Mouse (Mus musculus) liver (tissue): Measurements from ENCODE around the gene Zfp872.
"Not testable (repeated sequence)": the region's sequence is repeated elsewhere in the genome, so short reads cannot be mapped to it uniquely, and the experiment has no call there.

ENCODE experiments used
- DNase-seq: peaks from one replicate; pipeline ENCODE4 v3.0.0-alpha.2; 2020; ENCODE audit warnings: mixed read lengths

The Zfp872 gene

DNA sequence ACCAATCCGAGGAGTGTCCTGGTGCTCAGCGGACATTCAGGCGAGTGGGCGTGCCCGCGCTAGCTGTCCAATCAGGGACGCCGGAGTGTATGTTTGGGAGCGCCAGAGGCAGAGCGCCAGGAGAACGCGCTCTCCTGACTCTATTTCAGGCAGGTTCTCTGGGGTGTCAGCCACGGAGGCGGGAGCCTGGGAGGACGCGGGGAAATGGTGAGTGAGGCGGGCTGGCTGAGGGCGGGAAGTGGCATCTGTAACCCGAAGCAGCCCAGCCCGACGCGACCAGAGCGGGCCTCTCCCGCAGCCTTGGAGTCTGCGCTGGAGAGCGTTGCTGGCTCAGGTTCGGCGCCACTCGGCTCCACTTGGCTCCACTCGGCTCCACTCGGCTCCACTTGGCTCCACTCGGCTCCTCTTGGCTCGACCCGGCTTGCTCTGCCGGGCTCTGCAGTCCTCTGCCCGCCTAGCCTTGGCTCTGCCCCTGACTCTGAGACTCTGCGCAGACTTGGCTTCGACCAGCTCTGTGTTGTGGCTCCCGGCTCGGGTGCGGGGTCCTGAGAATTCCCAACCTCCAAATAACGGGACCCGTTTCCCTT, at the start of gene Zfp872:
Zfp872 (plus strand) TSS at position 66 of the 587 bp plus-strand sequence.
- peak; percentile 31 for DNase-seq

GRCm38 (mm10) chr9:22138480-22138879, 49.4 kb upstream of the Zfp872 start:
- peak; percentile 72 for DNase-seq

DNA sequence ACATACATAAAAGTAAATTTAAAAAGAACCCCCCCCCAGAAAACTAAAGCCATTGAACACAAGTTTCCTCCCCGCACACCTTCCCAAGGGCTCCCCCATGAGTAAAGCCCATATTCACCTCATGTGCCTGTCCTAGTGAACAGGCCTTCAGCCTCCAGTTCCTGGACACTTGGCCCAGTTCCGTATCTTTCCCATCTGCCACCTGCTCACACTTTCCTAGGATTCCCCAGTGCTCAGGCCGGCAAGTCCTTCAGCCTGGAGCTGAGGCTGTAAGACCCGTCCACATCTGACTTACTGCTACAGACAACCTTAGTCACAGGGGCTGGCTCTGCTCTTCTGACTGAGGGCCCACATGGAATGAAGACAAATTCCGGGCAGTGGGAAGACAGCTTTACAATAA, 48.1 kb upstream of the Zfp872 start:
- no peak for DNase-seq

- peak; percentile 90 for DNase-seq
Measured at GRCm38 (mm10) chr9:22143108-22144037, 44.5 kb upstream of the Zfp872 start.

- no peak for DNase-seq
Measured at GRCm38 (mm10) chr9:22144304-22144965, 43.5 kb upstream of the Zfp872 start.

GRCm38 (mm10) chr9:22149426-22150248, 38.3 kb upstream of the Zfp872 start:
- DNase-seq, result peak; percentile 83

- DNase-seq, result not testable (repeated sequence)
Measured at GRCm38 (mm10) chr9:22150249-22150693, 37.6 kb upstream of the Zfp872 start.

GRCm38 (mm10) chr9:22150946-22151345, 36.9 kb upstream of the Zfp872 start:
- no peak for DNase-seq

- DNase-seq, result no peak
Measured at GRCm38 (mm10) chr9:22153810-22154209, 34.1 kb upstream of the Zfp872 start.

DNA sequence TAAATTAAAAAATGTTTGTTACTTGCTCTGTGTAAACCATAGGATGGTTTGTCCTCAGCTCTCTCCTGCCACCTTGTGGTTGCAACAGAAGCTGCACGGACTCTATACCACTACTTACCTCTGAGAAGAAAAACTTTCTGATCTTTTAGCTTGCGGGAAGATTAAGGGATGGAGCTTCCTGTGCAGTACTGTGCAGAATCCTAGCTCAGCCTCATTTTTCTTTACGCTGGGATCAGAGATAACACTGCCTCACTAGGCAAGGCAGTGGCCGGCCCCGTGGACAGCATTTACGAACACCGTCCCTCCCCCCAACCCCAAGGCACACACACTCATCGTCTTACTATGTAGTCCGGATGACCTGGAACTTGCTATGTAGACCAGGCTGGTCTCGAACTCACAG, 32.3 kb upstream of the Zfp872 start:
- DNase-seq, result peak; percentile 76

DNA sequence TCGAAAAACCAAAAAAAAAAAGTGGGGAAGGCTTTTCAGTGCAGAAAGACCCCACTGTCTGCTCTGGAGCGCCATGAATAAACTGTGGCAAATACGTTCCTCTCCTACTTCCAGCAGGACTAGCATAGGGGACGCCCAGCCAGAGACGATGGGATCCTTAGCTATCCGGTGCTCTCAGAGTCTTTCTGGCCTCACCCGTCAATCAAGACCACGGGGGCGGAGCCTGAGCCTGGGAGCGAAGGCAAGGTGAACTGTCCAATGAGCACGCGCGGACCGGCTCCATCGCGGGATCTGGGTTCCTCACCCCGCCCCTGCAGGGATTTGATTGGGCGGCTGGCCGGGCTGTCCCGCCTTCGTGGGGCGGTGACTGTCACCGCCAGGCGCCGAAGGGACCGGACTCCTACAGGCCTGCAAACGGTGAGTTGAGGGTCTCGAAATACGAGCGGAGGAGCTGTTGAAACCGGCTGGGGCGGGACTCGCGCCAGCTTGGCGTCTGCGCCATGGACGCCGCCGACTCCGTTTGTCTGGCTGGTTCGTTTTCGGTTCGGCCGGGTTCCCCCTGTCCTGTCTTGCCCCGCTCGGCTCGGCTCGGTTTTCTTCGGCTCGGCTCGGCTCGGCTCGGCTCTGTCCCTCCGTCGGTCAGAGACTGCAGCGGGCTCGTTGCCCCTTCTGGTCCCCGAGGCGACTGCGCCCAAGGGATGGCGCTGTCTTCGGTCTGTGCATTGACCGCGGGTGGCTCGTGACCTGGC, 31.2 kb upstream of the Zfp872 start, which contains the start of gene Pigyl:
Pigyl (plus strand) TSS at position 350 of the 749 bp plus-strand sequence.
- DNase-seq, result peak; percentile 100

GRCm38 (mm10) chr9:22157516-22158265, 30.2 kb upstream of the Zfp872 start:
- no peak for DNase-seq

GRCm38 (mm10) chr9:22161299-22161698, 26.6 kb upstream of the Zfp872 start:
- no peak for DNase-seq

DNA sequence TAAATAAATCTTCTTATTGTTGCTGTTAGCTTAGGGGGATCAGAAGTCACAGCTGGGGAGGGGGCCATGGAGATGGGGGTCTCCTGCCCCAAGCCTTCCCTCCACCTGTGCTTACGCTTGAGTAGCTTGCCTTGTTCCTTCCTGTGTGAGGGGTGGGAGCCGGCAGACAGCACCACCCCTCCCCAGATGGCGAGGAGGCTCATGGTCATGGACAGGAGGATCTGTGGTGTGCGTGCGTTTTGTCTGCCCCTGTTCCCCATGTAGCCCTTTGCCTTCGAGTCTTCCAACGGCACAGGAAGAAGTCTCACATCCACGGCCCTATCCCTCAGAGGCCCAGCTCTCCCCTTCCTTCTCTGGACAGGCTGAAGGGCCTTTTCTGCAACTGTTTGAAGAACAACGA, 25.6 kb upstream of the Zfp872 start:
- no peak for DNase-seq

- no peak for DNase-seq
Measured at GRCm38 (mm10) chr9:22162912-22163311, 25.0 kb upstream of the Zfp872 start.

GRCm38 (mm10) chr9:22164711-22165668, 22.9 kb upstream of the Zfp872 start:
- peak; percentile 49 for DNase-seq

- DNase-seq, result no peak
Measured at GRCm38 (mm10) chr9:22165964-22166363, 21.9 kb upstream of the Zfp872 start.

DNA sequence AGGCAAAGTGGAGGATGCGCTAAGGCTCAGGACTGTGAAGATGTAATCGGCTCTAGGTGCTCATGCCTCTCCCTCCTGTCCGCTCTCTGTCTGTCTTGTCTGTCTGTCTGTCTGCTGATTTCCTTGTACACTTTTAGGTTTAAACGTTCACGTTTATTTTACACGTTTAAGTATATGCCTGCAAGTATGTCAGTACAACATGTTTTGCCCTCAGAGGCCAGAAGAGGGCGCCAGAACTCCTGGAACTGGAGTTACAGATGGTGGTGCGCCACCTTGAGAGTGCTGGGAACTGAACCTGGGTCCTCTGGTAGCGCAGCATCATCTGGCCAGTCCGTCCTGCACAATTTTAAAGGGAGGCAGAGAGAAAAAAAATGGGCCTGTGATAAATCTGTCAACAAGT, 21.2 kb upstream of the Zfp872 start:
- no peak for DNase-seq

DNA sequence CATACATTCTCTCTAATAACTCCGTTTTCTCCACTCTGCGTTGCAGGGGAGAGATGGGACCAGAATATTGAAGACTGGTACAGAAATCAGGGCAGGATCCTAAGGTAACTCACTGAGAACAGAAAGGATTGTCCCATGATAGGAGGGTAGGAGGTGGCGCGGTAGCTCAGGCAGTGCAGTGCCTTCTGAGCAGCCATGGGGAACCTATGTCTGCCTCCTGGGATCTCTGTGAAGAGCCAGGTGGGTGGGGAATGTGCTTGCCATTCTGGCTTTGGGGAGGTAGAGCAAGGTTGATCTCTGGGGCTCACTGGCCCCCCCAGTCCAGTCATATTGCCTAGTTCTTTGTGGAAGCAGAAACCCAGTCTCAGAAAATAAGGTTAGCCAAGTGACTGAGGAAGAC, 20.1 kb upstream of the Zfp872 start:
- DNase-seq, result no peak

DNA sequence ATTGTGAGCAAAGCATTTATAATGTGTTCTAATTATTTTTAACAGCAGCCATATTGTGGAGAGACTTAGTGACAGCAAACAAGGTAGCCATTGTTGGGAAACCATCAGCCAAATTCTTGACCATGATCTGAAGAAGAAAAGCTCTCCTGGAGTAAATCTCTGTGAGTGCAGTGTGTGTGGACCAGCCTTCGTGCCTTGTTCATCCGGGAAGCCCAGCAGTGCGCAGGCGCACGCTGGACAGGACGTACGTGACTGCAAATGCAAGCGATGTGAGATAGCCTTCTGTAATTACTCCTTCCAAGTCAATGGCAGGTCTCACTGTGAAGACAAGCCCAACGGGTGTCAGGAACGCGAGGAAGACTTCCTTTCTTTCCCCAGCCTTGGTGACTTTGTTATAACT, 18.6 kb upstream of the Zfp872 start:
- no peak for DNase-seq
